Mouse (Mus musculus): ENCODE data around the gene Kdm7a. TPM values are rescaled to one million over a fixed set of nuclear protein-coding genes. Genes with fewer than 3 reads are reported as not detected.
A peak's percentile ranks its signal among the peaks of the same experiment; 100 is the strongest.

Kdm7a gene
- total RNA-seq, 2 experiments from 2014 or later = 39.5 to 51.5 TPM

GRCm38 (mm10) chr6:39230664-39231063 is 24.1 kb upstream of the Kdm7a start:
- intact Hi-C loops (cut with DNase I) = no loop called here
- Histone ChIP-seq H3K27ac (no peak overlapping the region), H3K4me3 (no peak overlapping the region)
- TF ChIP-seq CTCF (IDR thresholded peaks at IDR 0.05) = no peak
- no peak for DNase-seq (ENCODE audit: extremely low spot score in 1 of 2, low spot score in 2 of 2)

GRCm38 (mm10) chr6:39226610-39226955 is 20.0 kb upstream of the Kdm7a start:
- Histone ChIP-seq H3K4me3 (no peak overlapping the region), H3K27ac (peak overlapping the region; percentile 50; the same call in 1 of the 2 replicates)
- no peak for DNase-seq (ENCODE audit: extremely low spot score in 1 of 2, low spot score in 2 of 2)
- intact Hi-C loops (cut with DNase I) = loop anchor here (2.0 kb wide), 1 partner anchor 20 kb away; the partner anchor contains the start of gene Kdm7a
- no peak for TF ChIP-seq CTCF (IDR thresholded peaks at IDR 0.05)

GRCm38 (mm10) chr6:39225876-39226609 is 19.5 kb upstream of the Kdm7a start:
- H3K4me3 ChIP-seq = no peak overlapping the region
- no peak for TF ChIP-seq CTCF (IDR thresholded peaks at IDR 0.05)
- intact Hi-C loops (cut with DNase I) = loop anchor here (2.0 kb wide), 1 partner anchor 19 kb away; the partner anchor contains the start of gene Kdm7a
- DNase-seq (ENCODE audit: extremely low spot score in 1 of 2, low spot score in 2 of 2) = no peak
- H3K27ac ChIP-seq = no peak overlapping the region; the same call in 1 of the 2 replicates

GRCm38 (mm10) chr6:39223328-39223885 is 16.8 kb upstream of the Kdm7a start:
- no peak overlapping the region for H3K4me3 ChIP-seq
- TF ChIP-seq CTCF (IDR thresholded peaks at IDR 0.05) = no peak
- no peak overlapping the region for H3K27ac ChIP-seq
- intact Hi-C loops (cut with DNase I) = no loop called here
- no peak for DNase-seq (ENCODE audit: extremely low spot score in 1 of 2, low spot score in 2 of 2)

GRCm38 (mm10) chr6:39222487-39222886 is 15.9 kb upstream of the Kdm7a start:
- intact Hi-C loops (cut with DNase I) = no loop called here
- H3K27ac ChIP-seq = no peak overlapping the region
- TF ChIP-seq CTCF (IDR thresholded peaks at IDR 0.05) = no peak
- no peak for DNase-seq (ENCODE audit: extremely low spot score in 1 of 2, low spot score in 2 of 2)
- no peak overlapping the region for H3K4me3 ChIP-seq

- intact Hi-C loops (cut with DNase I) = loop anchor here (5.0 kb wide), 1 partner anchor 49 kb away; no protein-coding TSS in a partner anchor
- no peak for DNase-seq (ENCODE audit: extremely low spot score in 1 of 2, low spot score in 2 of 2)
- TF ChIP-seq CTCF (IDR thresholded peaks at IDR 0.05) = no peak
- no peak overlapping the region for H3K27ac ChIP-seq
- H3K4me3 ChIP-seq = no peak overlapping the region
These were observed 11.4 kb upstream of the Kdm7a start for GRCm38 (mm10) chr6:39217961-39218360.

GRCm38 (mm10) chr6:39217138-39217537 is 10.5 kb upstream of the Kdm7a start:
- Histone ChIP-seq H3K4me3 (no peak overlapping the region), H3K27ac (no peak overlapping the region)
- no peak for DNase-seq (ENCODE audit: extremely low spot score in 1 of 2, low spot score in 2 of 2)
- TF ChIP-seq CTCF (IDR thresholded peaks at IDR 0.05) = no peak
- intact Hi-C loops (cut with DNase I) = loop anchor here (5.0 kb wide), 1 partner anchor 50 kb away; no protein-coding TSS in a partner anchor

- intact Hi-C loops (cut with DNase I) = loop anchor here (5.0 kb wide), 1 partner anchor 52 kb away; no protein-coding TSS in a partner anchor
- TF ChIP-seq CTCF (IDR thresholded peaks at IDR 0.05) = no peak
- no peak for DNase-seq (ENCODE audit: extremely low spot score in 1 of 2, low spot score in 2 of 2)
These were observed 8.5 kb upstream of the Kdm7a start for GRCm38 (mm10) chr6:39214949-39215606.

GRCm38 (mm10) chr6:39209677-39210076 is 3.1 kb upstream of the Kdm7a start:
- DNase-seq (ENCODE audit: extremely low spot score in 1 of 2, low spot score in 2 of 2) = no peak
- no peak overlapping the region for H3K27ac ChIP-seq
- H3K4me3 ChIP-seq = no peak overlapping the region
- no peak for TF ChIP-seq CTCF (IDR thresholded peaks at IDR 0.05)
- intact Hi-C loops (cut with DNase I) = no loop called here

More at GRCm38 (mm10) chr6:39214949-39215606, 8.5 kb upstream of the Kdm7a start:
- no peak overlapping the region for H3K4me3 ChIP-seq
- no peak overlapping the region for H3K27ac ChIP-seq

GRCm38 (mm10) chr6:39208181-39208580 is 1.6 kb upstream of the Kdm7a start:
- TF ChIP-seq CTCF (IDR thresholded peaks at IDR 0.05) = no peak
- DNase-seq (ENCODE audit: extremely low spot score in 1 of 2, low spot score in 2 of 2) = no peak
- no peak overlapping the region for H3K27ac ChIP-seq
- H3K4me3 ChIP-seq = no peak overlapping the region
- intact Hi-C loops (cut with DNase I) = no loop called here

GRCm38 (mm10) chr6:39205650-39206580 is 674 bp downstream of the Kdm7a start:
- intact Hi-C loops (cut with DNase I) = loop anchor here (1.0 to 2.0 kb wide), 4 partner anchors 21 to 138 kb away; no protein-coding TSS in a partner anchor
- peak overlapping the region; percentile 94 for H3K4me3 ChIP-seq
- H3K27ac ChIP-seq = peak overlapping the region; percentile 90
- DNase-seq (ENCODE audit: extremely low spot score in 1 of 2, low spot score in 2 of 2) = peak in 1 of 2 experiments; percentile 41
- no peak for TF ChIP-seq CTCF (IDR thresholded peaks at IDR 0.05)
